In genomic region chr8:70477269-70477982, GRCm38 (mm10) we compare ENCODE assay signal across 8 mouse cellular contexts. TPM values are rescaled to one million over a fixed set of nuclear protein-coding genes. Genes with fewer than 3 reads are reported as not detected.
DNase-seq lines count a peak whose midpoint lies in the region; ATAC-seq and TF ChIP-seq lines count a peak whose summit lies in the region.

No protein-coding gene starts in this region.

- ATAC-seq in G1E (ENCODE audit: extremely low read depth, insufficient number of reproducible peaks, low FRiP score, poor library complexity, severe bottlenecking): 0 out of 2 replicates have a peak, but pooled peaks have one; percentile 24
- peak; percentile 47 for ATAC-seq in kidney, embryonic 15.5 days (replicated peaks; ENCODE audit: low FRiP score)
- peak; percentile 53 for ATAC-seq in megakaryocyte progenitor cell, adult 5-6 weeks (replicated peaks; ENCODE audit: poor library complexity)

- DNase-seq in cerebellum, adult 11-12 months: peak; percentile 76
- DNase-seq in cerebellum, postnatal 36 days: no peak
- peak; percentile 68 for DNase-seq in G1E (ENCODE audit: low spot score)
- DNase-seq in right cerebral cortex, adult 2 months (ENCODE audit: low spot score in 2 of 2): no peak
- DNase-seq in urinary bladder, adult 18-20 months (ENCODE audit: low spot score in 2 of 2): no peak

- peaks cover 35% of the 10 kb centered on the region for H3K4me1 ChIP-seq in G1E (ENCODE audit: insufficient read depth, low read depth, low read length)
- peaks cover 45% of the 10 kb centered on the region for H3K4me1 ChIP-seq in erythroblast, embryonic 14.5 days (ENCODE audit: control insufficient read depth)
- peaks cover 27% of the 10 kb centered on the region for H3K4me1 ChIP-seq in kidney, embryonic 15.5 days

- peak overlapping the region; percentile 83 for H3K27ac ChIP-seq in kidney, embryonic 15.5 days

- H3K4me3 ChIP-seq in G1E (ENCODE audit: low read depth, low read length): peak overlapping the region; percentile 90
- H3K4me3 ChIP-seq in erythroblast, embryonic 14.5 days (replicated peaks): peak overlapping the region; percentile 73
- peak overlapping the region; percentile 84 for H3K4me3 ChIP-seq in kidney, embryonic 15.5 days (replicated peaks)

- no peak for TF ChIP-seq CTCF in G1E (IDR thresholded peaks at IDR 0.05; ENCODE audit: low read depth, low read length)

- H3K36me3 ChIP-seq in G1E (replicated peaks): peaks cover 22% of the 10 kb centered on the region
- peaks cover 23% of the 10 kb centered on the region for H3K36me3 ChIP-seq in erythroblast, embryonic 14.5 days (ENCODE audit: control insufficient read depth)
- H3K36me3 ChIP-seq in kidney, embryonic 15.5 days: no peaks in the 10 kb centered on the region

- peak overlapping the region; percentile 87 for H3K4me2 ChIP-seq in kidney, embryonic 15.5 days

- peak overlapping the region; percentile 17; the same call in 1 of the 2 replicates for H3K9ac ChIP-seq in kidney, embryonic 15.5 days

- no peaks in the 10 kb centered on the region for H3K9me3 ChIP-seq in G1E (replicated peaks)
- no peaks in the 10 kb centered on the region for H3K9me3 ChIP-seq in erythroblast, embryonic 14.5 days (ENCODE audit: control insufficient read depth, low read length)
- H3K9me3 ChIP-seq in kidney, embryonic 15.5 days (replicated peaks): no peaks in the 10 kb centered on the region

- WGBS in kidney, embryonic 15.5 days: 1% methylated on average over 21 of the region's 21 CpGs

- peaks cover 28% of the 10 kb centered on the region for H3K27me3 ChIP-seq in G1E (ENCODE audit: insufficient read depth, low read length)
- peaks cover 47% of the 10 kb centered on the region for H3K27me3 ChIP-seq in erythroblast, embryonic 14.5 days (ENCODE audit: control insufficient read depth)
- peaks cover 25% of the 10 kb centered on the region; the same call in 1 of the 2 replicates for H3K27me3 ChIP-seq in kidney, embryonic 15.5 days

RNA-seq across cellular contexts. Expression of gene Klhl26, which starts 0.7 kb away (rescaled TPM):
- total RNA-seq in G1E (2014; fragmentation: Nextera tagmentation) (23.6 and 23.8 TPM in 2 replicates), G1E (2017) (11.6 and 13.9 TPM in 2 replicates)
- polyA plus RNA-seq in G1E (2012): 10.8 and 12.8 TPM in 2 replicates
- polyA plus RNA-seq in erythroblast, embryonic 14.5 days (2012): 0.92 and 1.0 TPM in 2 replicates
- 20.0 and 23.5 TPM in 2 replicates for polyA plus RNA-seq in kidney, embryonic 15.5 days (2015; fragmentation: Nextera tagmentation; extraction: Ambion mirVana)
- total RNA-seq in megakaryocyte progenitor cell, adult 5-6 weeks (2015): 4.7 and 5.1 TPM in 2 replicates
- 3.5 and 3.6 TPM in 2 replicates for total RNA-seq in megakaryocyte progenitor cell, adult 5-6 weeks (2017)

RNA-seq across cellular contexts. Expression of gene Tmem59l, which starts 9.7 kb away (rescaled TPM):
- total RNA-seq in G1E (2014; fragmentation: Nextera tagmentation) (not detected in 2 replicates), G1E (2017) (0.12 TPM in 1 of 2 replicates, not detected in the other)
- 0.03 TPM in 1 of 2 replicates, not detected in the other for polyA plus RNA-seq in G1E (2012)
- not detected in 2 replicates for polyA plus RNA-seq in erythroblast, embryonic 14.5 days (2012)
- polyA plus RNA-seq in kidney, embryonic 15.5 days (2015; fragmentation: Nextera tagmentation; extraction: Ambion mirVana): 5.9 and 6.0 TPM in 2 replicates
- not detected in 2 replicates for total RNA-seq in megakaryocyte progenitor cell, adult 5-6 weeks (2015)
- not detected in 2 replicates for total RNA-seq in megakaryocyte progenitor cell, adult 5-6 weeks (2017)

RNA-seq across cellular contexts. Expression of gene Crlf1, which starts 15.5 kb away (rescaled TPM):
- total RNA-seq in G1E (2014; fragmentation: Nextera tagmentation): not detected in 2 replicates
- not detected in 2 replicates for total RNA-seq in G1E (2017)
- not detected in 2 replicates for polyA plus RNA-seq in G1E (2012)
- 0.63 and 1.7 TPM in 2 replicates for polyA plus RNA-seq in erythroblast, embryonic 14.5 days (2012)
- polyA plus RNA-seq in kidney, embryonic 15.5 days (2015; fragmentation: Nextera tagmentation; extraction: Ambion mirVana): 21.1 and 24.1 TPM in 2 replicates
- total RNA-seq in megakaryocyte progenitor cell, adult 5-6 weeks (2015): not detected in 2 replicates
- total RNA-seq in megakaryocyte progenitor cell, adult 5-6 weeks (2017): not detected in 2 replicates

RNA-seq across cellular contexts. Expression of gene Rex1bd, which starts 29.1 kb away (rescaled TPM):
- total RNA-seq in G1E (2014; fragmentation: Nextera tagmentation) (43.6 and 44.2 TPM in 2 replicates), G1E (2017) (86.9 and 94.9 TPM in 2 replicates)
- polyA plus RNA-seq in G1E (2012): 187 and 223 TPM in 2 replicates
- polyA plus RNA-seq in erythroblast, embryonic 14.5 days (2012): 53.1 and 68.2 TPM in 2 replicates
- 128 and 133 TPM in 2 replicates for polyA plus RNA-seq in kidney, embryonic 15.5 days (2015; fragmentation: Nextera tagmentation; extraction: Ambion mirVana)
- total RNA-seq in megakaryocyte progenitor cell, adult 5-6 weeks (2015): 40.6 and 41.3 TPM in 2 replicates
- 42.1 and 50.4 TPM in 2 replicates for total RNA-seq in megakaryocyte progenitor cell, adult 5-6 weeks (2017)

RNA-seq across cellular contexts. Expression of gene Uba52, which starts 33.2 kb away (rescaled TPM):
- total RNA-seq in G1E (2014; fragmentation: Nextera tagmentation) (4,646 and 5,141 TPM in 2 replicates), G1E (2017) (3,490 and 3,572 TPM in 2 replicates)
- 592 and 1,322 TPM in 2 replicates for polyA plus RNA-seq in G1E (2012)
- 107 and 138 TPM in 2 replicates for polyA plus RNA-seq in erythroblast, embryonic 14.5 days (2012)
- 954 and 1,022 TPM in 2 replicates for polyA plus RNA-seq in kidney, embryonic 15.5 days (2015; fragmentation: Nextera tagmentation; extraction: Ambion mirVana)
- total RNA-seq in megakaryocyte progenitor cell, adult 5-6 weeks (2015): 3,077 and 3,244 TPM in 2 replicates
- total RNA-seq in megakaryocyte progenitor cell, adult 5-6 weeks (2017): 4,035 and 5,307 TPM in 2 replicates

Comparison
In these comparisons a context has a peak if more than half of its experiments do, and no peak if none do; other contexts are left out.
1. DNase-seq: peak in cerebellum, adult 11-12 months (single experiment) and G1E (single experiment); none in cerebellum, postnatal 36 days (0 of 2), right cerebral cortex, adult 2 months (0 of 2) and urinary bladder, adult 18-20 months (0 of 2).
2. Peak in every context shown above with its lines, with median percentiles within 50 percentile points of each other: ATAC-seq and H3K4me3 ChIP-seq.